Mouse (Mus musculus): ENCODE data around the gene Shank2. TPM values are rescaled to one million over a fixed set of nuclear protein-coding genes. Genes with fewer than 3 reads are reported as not detected.

Shank2 gene
- total and polyA plus RNA-seq, 3 experiments: not detected

- H3K27me3 ChIP-seq (ENCODE audit: control insufficient read depth in 1 of 2, insufficient read depth in 2 of 2, low read length in 2 of 2): no peaks in the 10 kb centered on the region
- no peaks in the 10 kb centered on the region for H3K79me2 ChIP-seq (ENCODE audit: control insufficient read depth, insufficient read depth, low read length, poor library complexity)
These were observed 235.1 kb downstream of the Shank2 start for GRCm38 (mm10) chr7:144236802-144237201.

GRCm38 (mm10) chr7:144238409-144238808, 236.7 kb downstream of the Shank2 start:
- no peaks in the 10 kb centered on the region for H3K9me3 ChIP-seq (replicated peaks; ENCODE audit: insufficient read depth, low read length)
- H3K4me3 ChIP-seq (ENCODE audit: control insufficient read depth in 1 of 2, insufficient read depth in 1 of 2, low read depth in 2 of 2, low read length in 2 of 2): no peak overlapping the region
- H3K36me3 ChIP-seq (ENCODE audit: control insufficient read depth in 1 of 2, insufficient read depth in 2 of 2, low read length in 2 of 2): no peaks in the 10 kb centered on the region
- no peak for TF ChIP-seq GATA1 (IDR thresholded peaks at IDR 0.05; ENCODE audit: low read depth, low read length)
- no peak for TF ChIP-seq ELF1 (IDR thresholded peaks at IDR 0.05; ENCODE audit: low read depth, low read length)
- TF ChIP-seq MEF2A (IDR thresholded peaks at IDR 0.05; ENCODE audit: extremely low read depth, insufficient replicate concordance, low read depth, low read length, poor library complexity, severe bottlenecking): no peak
- no peak for TF ChIP-seq MAZ (IDR thresholded peaks at IDR 0.05; ENCODE audit: low read depth, low read length)
- TF ChIP-seq CHD1 (IDR thresholded peaks at IDR 0.05; ENCODE audit: low read depth, low read length): no peak
- TF ChIP-seq RAD21 (IDR thresholded peaks at IDR 0.05; ENCODE audit: low read depth, low read length): no peak
- TF ChIP-seq TAL1 (IDR thresholded peaks at IDR 0.05; ENCODE audit: low read length): no peak
- TF ChIP-seq MXI1 (IDR thresholded peaks at IDR 0.05; ENCODE audit: low read depth, low read length): no peak
- TF ChIP-seq POLR2A (IDR thresholded peaks at IDR 0.05; ENCODE audit: control insufficient read depth in 1 of 2, insufficient read depth in 1 of 2, low read depth in 1 of 2, low read length in 2 of 2, poor library complexity in 1 of 2): no peak
- no peak for TF ChIP-seq GABPA (IDR thresholded peaks at IDR 0.05; ENCODE audit: low read depth, low read length)
- no peak for TF ChIP-seq USF2 (IDR thresholded peaks at IDR 0.05; ENCODE audit: borderline replicate concordance in 1 of 2, insufficient read depth in 1 of 2, low read depth in 1 of 2, low read length in 2 of 2)
- H3K27me3 ChIP-seq (ENCODE audit: control insufficient read depth in 1 of 2, insufficient read depth in 2 of 2, low read length in 2 of 2): no peaks in the 10 kb centered on the region
- H3K4me1 ChIP-seq (ENCODE audit: control insufficient read depth in 1 of 2, insufficient read depth in 2 of 2, low read length in 2 of 2): no peaks in the 10 kb centered on the region
- DNase-seq (ENCODE audit: low read depth, low spot score): no peak
- H3K27ac ChIP-seq (ENCODE audit: control insufficient read depth, low read depth, low read length): no peak overlapping the region
- H3K79me2 ChIP-seq (ENCODE audit: control insufficient read depth, insufficient read depth, low read length, poor library complexity): no peaks in the 10 kb centered on the region
- no peak overlapping the region for H3K9ac ChIP-seq (ENCODE audit: control insufficient read depth, low read depth, low read length, poor library complexity, severe bottlenecking)

More at GRCm38 (mm10) chr7:144236802-144237201, 235.1 kb downstream of the Shank2 start:
- H3K36me3 ChIP-seq (ENCODE audit: control insufficient read depth in 1 of 2, insufficient read depth in 2 of 2, low read length in 2 of 2): no peaks in the 10 kb centered on the region
- TF ChIP-seq HCFC1 (IDR thresholded peaks at IDR 0.05; ENCODE audit: low read depth, low read length): no peak
- no peak for TF ChIP-seq MYB (IDR thresholded peaks at IDR 0.05; ENCODE audit: low read depth, low read length)
- no peak for TF ChIP-seq MYC (IDR thresholded peaks at IDR 0.05; ENCODE audit: low read depth, low read length)
- no peak for TF ChIP-seq MAZ (IDR thresholded peaks at IDR 0.05; ENCODE audit: low read depth, low read length)
- TF ChIP-seq ZMIZ1 (IDR thresholded peaks at IDR 0.05; ENCODE audit: low read depth, low read length): no peak
- no peak for TF ChIP-seq ELF1 (IDR thresholded peaks at IDR 0.05; ENCODE audit: low read depth, low read length)
- no peak for TF ChIP-seq E2F4 (IDR thresholded peaks at IDR 0.05; ENCODE audit: borderline replicate concordance, low read depth, low read length)
- no peak for TF ChIP-seq POLR2AphosphoS5 (IDR thresholded peaks at IDR 0.05; ENCODE audit: borderline replicate concordance, low read depth, low read length)
- no peak overlapping the region for H3K9ac ChIP-seq (ENCODE audit: control insufficient read depth, low read depth, low read length, poor library complexity, severe bottlenecking)
- H3K9me3 ChIP-seq (replicated peaks; ENCODE audit: insufficient read depth, low read length): no peaks in the 10 kb centered on the region
- no peak overlapping the region for H3K4me3 ChIP-seq (ENCODE audit: control insufficient read depth in 1 of 2, insufficient read depth in 1 of 2, low read depth in 2 of 2, low read length in 2 of 2)
- H3K4me1 ChIP-seq (ENCODE audit: control insufficient read depth in 1 of 2, insufficient read depth in 2 of 2, low read length in 2 of 2): no peaks in the 10 kb centered on the region
- no peak for DNase-seq (ENCODE audit: low read depth, low spot score)
- H3K27ac ChIP-seq (ENCODE audit: control insufficient read depth, low read depth, low read length): no peak overlapping the region
